Mouse (Mus musculus): Measurements from ENCODE around the gene Insl5.

The Insl5 gene

DNA sequence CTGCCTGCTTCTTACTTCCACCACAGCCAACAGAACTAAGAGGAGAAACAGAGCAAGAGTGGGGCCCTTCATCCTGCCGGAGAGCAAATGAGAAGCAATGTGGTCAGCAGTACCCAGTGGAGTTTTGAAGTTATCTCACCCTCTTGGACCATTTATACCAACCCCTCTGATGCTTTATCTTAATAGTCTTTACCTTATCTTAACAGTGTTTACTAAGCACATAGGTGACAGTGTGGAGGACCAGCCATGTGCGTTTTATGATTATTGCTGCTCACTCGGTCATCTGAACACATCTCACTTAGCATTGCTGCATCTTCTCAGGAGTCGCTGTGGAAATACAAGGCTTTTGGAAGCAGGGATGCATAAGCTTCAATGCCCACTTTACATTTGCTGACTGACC, at the start of gene Insl5:
Gene Insl5 (minus strand): TSS at position 222 of the 400 bp plus-strand sequence.
- no peak for DNase-seq (ENCODE audit: low spot score)

DNA sequence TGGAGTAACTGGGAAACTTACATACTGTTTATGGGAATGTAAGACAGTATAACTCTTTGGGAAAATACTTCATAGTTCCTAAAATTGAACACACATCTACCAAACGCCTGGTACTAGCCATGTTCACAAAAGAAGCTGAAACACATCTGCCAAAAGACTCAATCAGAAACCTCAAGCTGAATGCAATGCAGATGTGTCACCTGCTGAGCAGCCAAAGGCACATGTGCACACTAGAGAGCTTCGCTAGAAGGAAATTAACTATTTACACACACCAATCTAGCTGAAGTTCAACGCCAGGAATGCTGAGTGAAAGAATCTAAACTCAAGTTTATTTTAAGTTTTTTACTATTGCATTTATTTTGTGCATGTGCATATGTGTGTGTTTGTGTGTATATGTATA, 44.0 kb upstream of the Insl5 start:
- DNase-seq (ENCODE audit: low spot score) = no peak

DNA sequence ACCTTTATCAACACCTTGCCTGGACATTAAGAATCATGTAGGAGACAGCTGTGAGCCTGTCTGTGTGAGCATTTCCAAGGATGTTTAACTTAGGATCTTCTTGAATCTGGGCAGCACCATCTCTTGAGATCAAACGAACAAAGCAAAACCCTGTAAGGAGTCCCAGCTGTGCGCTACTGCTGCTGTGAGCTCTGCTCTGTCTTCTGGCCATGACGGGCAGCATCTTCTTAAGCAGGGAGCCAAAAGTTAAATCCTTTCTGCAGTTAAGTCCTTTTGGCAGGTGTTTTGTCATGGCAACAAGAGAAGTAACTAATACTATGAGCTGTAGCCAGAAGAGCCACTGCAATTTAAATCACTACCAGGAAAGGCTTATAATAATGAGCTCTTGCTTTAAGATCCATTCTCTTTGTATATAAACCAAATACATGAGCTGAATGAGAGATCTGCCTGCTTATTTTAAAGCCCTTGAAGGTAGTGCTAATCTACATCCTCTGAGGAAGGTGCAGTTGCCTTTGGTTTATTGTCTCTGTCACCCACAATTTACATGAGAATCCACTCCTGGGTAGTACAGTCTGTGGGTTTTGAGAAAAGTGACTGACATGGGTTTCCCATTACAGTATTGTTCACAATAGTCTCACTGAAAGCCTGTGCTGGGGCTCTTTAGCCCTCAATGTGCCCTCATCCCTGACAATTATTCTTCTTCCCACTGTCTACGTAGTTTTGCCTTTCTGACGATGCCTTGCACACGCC, 41.4 kb upstream of the Insl5 start:
- no peak for DNase-seq (ENCODE audit: low spot score)

DNA sequence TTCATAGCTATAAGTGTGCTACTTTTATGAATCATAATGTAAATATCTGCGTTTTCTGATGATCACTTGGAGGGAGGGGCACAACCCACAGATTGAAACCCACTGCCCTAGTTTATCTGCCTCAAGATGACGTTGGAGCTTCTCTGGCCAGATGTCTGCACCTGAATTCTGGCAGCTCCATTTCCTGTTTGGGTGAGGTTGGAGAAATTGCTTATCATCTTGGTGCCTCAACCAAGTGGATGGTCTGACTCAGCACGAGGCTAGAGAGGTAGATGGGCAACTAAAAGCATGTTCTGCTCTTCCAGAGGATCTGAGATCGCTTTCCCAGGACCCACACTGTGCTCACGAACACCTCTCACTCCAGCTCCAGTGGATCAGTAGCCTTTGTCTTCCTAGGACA, 38.3 kb upstream of the Insl5 start:
- no peak for DNase-seq (ENCODE audit: low spot score)

DNA sequence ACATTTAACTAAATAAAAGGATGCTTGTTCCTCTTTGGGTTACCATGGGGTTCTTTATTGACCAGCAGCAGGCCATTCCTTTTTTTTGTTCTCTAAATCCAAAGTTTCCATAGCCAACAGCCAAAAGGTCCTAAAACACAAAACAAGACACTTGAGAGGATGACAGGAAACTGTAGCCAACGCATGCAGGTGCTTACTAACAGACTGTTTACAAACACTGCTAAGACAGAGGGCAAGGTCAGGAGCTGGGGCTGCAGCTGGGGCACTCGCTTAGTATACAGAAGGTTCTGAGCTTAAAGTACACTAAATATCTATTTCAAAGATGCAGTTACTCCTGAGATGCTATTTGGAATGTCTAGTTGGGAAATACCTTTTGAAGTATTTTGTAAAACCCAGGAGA, 37.8 kb upstream of the Insl5 start:
- no peak for DNase-seq (ENCODE audit: low spot score)

DNA sequence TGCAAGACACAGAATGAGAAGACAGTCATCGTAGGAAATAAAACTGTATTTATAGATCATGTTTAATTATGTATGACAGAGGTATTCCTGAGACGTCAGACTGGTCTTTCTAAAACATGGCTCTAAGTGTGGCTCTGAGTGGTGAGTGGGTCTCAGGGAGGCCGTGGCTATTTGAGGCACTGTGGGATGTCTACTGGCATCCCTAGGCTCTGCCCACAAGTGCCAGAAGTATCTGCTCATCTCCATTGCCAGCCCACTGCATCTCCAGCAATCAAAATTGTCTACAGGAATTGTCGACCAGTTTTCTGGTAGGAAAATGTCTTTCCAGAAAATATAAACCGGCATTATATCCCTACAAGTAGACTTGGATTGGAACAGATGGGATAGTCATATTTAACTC, 30.3 kb upstream of the Insl5 start:
- DNase-seq (ENCODE audit: low spot score) = no peak

DNA sequence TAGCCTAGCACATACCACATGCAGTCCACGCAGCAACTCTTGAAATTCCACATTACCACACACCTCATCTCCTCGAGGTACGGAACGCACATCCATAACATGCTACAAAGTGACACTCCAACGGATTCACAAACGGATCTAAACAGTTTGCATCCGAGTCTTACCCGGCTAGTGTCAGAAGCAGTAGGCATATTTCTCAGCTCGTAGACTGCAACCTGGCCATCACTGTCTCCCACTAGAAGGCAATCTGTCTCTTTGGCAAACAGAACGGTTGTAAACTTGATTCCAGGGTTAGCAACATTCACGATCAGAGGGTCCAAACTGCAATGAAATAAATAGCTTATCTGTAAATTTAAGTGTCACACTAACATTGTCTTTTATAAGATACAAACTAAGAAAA, 21.4 kb upstream of the Insl5 start:
- no peak for DNase-seq (ENCODE audit: low spot score)

DNA sequence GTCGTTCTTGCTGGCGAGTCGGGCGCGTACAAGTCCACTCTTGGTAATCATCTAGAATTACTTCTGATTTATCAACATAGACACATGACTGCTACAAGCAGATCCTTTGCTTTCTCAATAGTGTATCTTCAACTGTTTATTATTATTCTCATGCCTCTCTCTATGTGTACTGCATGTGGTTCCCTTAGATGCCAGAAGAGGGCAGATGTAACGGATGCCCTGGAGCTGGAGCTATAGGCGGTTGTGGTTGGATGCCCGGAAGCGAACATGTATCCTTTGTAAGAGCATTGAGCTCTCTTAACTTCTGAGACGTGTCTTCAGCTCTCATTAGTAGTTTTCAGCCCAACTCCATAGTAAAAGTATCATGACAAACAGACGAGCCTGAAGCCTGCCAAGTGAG, 16.4 kb upstream of the Insl5 start:
- DNase-seq (ENCODE audit: low spot score) = no peak

DNA sequence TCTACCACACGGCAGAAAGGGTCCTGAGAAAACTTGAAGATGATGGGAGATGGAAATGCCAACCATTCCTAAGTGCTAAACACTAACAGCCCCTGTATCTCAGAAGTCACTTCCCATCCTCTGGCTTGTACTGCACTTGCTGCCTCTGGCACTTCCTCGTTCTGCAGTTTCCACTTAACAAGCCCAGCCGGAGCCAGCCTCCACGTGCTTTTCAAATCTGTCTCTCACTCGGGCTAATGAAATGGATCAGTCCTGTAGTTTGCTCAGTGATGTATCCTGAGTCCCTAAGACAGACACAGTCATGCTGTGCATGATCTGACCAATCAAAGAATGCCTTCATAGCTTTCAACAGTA, 13.2 kb upstream of the Insl5 start:
- no peak for DNase-seq (ENCODE audit: low spot score)

DNA sequence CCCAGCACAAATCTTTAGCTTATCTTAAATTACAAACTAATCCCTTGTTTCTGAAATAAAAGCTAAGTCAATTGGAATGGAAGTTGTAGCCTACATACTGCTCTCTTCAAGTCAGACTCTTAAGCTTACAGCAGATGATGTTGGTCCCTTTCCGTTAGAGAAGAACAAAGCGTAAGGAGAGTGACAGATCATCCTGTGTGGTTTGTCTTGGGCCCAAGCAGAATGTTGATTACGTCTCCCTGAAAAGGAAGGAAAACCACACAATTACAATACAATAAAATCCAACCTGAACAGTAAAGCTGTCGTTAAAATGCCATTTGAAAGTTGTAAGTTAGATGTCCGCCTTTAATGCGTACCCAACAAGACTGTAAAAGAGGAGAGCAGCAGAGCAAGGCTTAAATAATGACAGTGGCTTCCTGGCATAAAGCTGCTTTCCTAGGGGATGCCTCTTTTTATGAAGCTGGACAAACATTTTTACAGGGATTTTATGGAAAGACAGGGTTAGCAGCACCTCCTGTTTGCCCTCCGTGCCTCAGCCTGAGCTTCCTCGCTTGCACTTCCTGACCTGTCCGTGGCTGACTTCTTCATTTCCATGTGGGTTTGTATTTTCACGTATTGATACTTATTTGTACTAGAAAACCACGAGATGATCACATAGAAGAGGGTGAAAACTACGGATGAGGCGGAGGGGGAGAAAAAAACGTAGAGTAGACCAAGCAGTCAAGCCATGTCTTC, 12.6 kb upstream of the Insl5 start:
- DNase-seq (ENCODE audit: low spot score) = no peak

DNA sequence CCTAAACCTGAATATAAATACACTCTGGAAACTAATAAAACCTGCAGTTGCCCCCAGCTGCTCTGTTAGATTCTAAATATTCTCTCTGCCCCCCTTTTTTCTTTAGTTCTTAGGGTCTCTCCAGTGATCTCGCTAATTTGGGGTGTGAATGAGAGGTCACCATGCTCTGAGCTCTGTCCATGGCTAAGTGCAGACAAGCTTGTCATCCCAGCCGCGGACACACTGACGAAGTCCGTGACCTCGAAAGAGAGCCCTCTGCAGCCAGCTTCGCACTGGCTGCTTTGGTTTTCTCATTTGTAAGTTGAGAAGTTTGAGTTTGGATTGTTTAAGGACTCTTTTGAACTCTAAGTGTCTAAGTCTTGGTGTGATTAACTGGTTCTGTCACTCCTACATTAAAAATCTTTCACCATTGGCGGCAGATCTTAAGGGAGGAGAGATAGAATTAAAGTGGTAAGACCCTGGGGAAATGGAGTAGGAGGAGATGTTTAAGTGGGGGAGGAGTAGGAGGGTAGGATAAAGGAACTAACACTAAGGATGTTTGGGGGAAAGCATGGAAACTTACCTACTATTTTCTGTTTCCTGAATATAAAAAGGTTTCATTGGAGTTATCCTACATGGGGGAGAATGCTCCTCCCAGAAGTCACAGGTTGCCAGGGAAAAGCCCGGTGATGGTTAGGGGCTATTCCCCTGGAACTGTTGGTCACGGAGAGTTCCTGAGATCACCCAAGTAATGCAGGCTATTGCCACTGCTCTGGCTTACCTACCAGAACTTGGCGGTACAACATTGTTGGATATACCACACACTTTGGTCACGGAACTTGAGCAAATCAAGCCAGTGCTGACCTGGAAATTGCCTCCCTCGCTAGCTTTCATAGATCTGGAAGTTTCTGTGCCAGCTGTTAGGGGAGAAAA, 1.8 kb upstream of the Insl5 start:
- no peak for DNase-seq (ENCODE audit: low spot score)

DNA sequence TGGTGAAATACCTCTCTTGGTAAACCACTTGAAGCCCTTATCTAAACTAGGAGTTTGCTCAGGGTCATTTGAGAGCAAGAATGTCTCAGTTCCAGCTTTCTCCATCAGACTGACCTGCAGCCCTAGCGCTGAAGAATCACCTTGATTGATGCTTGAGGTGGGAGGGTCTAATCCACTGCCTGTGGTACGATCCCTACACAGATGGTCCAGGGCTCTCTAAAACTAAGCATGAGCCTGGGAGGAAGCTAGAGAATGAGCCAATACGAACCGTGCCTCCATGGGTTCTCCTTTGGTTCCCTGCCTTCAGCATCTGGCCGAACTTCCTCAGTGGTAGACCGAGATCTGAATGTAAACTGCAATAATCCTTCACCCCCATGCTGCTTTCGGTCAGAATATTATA, 1.1 kb upstream of the Insl5 start:
- DNase-seq (ENCODE audit: low spot score) = no peak

DNA sequence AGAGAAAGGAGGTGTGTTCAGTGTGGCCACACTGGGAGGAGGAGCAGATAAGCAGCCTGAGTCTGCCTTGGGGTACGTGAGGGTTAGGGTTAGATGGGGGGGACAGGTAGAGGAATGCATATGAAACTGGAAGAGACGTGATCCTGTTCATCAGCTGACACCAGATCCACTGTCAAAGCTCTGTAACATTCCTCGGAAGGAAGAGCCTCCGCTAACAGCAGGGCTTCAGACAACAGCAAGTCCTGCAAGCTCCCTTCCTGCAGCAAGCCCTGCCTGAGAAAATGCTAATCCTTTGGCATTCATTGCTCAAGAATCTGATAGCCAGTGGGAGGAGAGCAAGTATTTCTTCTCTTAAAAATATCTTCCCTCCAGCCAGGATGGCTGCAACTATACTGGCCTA, 13.2 kb downstream of the Insl5 start:
- DNase-seq (ENCODE audit: low spot score) = no peak

DNA sequence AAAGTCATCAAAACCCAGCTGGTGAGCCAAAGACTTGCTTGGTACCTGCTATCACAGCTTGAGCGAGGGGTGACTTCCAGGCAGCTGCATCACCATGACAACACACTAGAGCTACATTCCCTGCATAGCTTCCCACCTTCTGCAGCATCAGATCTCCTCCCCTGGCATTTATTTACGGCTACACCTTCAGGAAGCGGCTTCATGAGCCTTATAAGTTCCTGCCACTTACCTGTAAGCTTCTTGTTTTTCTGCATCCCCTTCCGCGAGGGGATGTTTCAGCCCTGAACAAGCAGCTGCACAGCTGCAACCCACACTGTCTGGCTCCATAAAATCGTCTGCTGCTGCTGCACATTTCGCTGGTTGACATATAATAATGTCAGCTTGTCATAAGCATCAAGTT, 14.8 kb downstream of the Insl5 start:
- DNase-seq (ENCODE audit: low spot score) = no peak

DNA sequence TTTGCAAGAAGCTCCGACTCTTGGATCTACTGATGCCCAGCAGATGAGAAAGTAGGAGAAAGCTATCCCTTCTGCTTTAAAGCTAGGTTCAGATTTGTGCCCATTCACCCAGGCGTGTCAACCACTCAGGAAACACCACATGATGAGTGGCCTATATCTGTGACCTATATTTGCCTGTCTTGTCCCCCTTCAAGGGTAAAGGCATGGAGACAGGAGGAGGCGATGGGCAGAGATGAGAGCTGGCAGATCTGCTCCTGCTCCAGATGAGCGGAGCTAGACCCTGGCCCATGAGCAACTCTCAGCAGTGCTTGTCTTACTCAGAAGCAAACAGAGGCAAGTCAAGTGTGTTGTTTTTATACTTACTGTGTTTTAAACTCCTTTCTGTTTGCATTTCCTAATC, 15.9 kb downstream of the Insl5 start:
- no peak for DNase-seq (ENCODE audit: low spot score)

DNA sequence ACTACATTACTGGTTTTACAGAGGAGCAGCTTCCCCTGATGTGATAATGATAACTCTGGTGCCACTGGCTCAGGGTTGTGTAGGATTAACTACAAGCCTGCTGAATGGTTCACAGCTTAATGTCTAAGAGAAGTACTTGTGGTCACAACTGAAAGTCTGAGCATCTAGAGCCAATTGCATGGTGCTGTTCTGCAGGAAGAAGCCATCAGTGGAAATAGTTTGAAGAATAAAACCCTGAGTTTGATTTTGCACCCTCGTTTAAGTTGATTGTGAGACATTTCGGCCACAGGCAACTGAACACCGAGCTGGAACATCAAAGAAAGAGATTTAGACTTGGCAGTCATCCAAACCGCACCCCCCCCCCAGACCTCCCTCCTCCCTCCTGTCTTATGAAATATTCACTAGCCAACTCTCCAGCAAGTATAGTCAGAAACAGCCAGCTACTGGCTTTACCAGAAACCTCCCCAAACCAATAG, 19.7 kb downstream of the Insl5 start:
- DNase-seq (ENCODE audit: low spot score) = no peak

DNA sequence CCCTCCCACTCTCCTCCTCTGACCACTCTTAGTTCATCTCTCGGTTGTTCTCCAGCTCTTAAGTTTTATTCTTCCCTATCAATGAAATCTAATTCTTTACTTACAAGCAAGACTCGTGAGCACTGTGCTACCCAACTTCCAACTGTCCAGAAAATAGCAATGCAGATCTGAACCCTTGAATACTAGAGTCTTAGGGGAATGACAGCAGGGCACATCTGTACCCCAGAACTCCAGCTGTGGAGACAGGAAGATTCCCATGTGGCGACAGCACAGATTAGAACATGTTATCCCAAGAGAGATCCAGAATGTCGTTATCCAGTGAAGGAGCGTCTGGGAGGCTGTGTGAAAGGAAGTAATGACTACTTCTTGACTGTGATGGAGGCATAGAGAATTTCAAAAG, 20.4 kb downstream of the Insl5 start:
- no peak for DNase-seq (ENCODE audit: low spot score)

DNA sequence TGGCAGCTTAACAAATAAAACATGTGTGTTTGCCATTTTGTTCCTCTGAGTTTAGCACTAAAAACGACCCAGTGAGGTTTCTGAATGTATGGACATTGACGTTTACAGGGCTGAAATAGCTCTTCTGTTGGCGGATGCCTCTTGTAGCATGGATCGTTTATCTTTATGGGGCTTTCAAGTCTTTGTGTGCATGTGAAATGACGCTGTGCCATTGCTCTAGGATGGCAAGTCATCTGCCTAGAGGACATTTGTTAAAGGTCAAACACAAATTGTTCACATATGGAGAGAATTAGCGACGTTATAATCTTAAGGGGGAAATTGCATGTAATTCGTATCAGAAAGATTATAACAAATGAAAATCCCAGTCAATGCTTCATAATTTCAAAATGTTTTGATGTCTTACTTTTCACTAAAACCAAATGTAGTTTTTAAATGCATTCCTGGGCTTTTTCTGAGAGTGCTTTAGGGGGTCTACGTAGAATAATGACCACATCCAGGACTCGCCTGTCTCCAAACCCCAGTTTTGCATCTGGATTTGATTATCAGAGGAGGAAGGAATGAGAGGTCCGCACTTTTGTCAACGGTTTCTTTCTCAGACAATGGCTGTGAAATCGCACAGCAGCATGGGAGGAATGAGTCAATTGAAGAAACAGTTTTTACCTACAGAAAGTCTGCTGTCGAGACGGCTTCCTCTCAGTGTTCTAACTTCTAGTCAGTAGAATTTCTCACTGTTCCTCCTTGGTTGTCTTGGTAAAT, 21.3 kb downstream of the Insl5 start:
- no peak for DNase-seq (ENCODE audit: low spot score)

DNA sequence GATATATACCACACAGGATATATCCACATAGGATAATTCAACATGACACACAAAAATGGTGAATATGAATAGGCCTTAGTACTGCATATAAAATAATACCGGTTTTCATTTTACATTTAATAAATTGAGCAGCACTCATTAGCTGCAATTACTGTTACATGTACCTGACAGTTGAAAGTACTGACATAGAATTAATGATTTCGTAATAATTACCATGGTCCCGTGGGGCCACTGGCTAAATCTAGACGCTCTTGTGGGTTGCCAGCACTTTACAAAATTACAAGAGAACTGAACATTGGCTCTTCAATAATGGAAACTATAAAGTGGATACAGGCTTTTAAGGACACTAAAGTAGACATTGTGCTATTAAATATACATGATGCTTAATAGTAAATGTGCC, 22.0 kb downstream of the Insl5 start:
- DNase-seq (ENCODE audit: low spot score) = no peak

DNA sequence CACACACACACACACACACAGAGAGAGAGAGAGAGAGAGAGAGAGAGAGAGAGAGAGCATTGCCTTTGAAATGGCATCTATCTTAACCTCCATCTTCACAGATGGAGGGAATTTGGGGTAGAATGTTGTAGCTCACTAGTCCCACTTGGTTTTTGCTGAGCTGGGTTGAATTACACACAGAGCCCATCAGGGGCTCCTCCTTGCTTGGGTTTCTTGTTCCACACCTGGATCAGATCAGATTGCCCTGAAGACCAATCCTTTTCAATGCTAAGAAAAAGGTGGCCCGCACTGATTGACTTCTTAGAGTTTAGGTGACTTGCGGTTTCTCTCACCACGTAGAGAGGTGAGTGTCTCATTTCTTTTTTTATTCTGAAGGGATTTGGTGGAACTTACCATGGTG, 35.0 kb downstream of the Insl5 start:
- DNase-seq (ENCODE audit: low spot score) = no peak

DNA sequence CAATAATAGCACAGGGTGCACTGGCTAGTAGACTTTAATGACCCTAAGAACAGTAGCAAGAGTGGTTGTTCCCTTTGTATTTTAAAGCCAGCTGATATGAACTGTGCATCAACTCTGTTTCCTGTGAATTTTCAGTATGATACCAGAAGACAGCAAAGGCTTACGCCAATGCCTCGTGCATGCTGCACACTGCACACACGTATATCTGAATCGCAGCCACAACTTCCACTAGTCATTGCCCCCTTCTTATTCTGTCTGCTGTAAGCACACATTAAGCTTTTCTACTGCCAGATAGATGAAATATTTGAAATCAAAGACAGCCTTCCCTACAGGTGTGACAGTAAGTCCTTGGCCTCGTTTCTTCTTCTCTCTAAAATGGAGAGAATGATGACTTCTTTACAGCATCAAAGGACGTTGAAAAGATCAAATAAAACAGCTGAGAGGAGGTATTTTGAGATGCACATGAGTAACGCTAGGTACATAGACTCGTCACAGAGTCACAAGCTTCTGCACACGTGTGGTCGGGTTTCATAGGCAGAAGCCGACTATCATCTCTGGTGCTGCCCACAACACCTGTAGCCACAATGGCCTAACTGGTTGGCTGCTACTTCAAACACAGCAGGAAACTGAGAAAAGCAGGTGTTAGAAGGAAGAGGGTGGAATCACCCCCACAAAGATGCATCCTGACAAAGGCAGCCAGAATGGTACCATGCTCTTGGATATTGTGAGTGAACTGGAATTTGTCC, 35.9 kb downstream of the Insl5 start:
- DNase-seq (ENCODE audit: low spot score) = no peak
